Mouse (Mus musculus) liver, embryonic 14.5 days (tissue): ENCODE measurements around the gene Mrgpra6. TPM values are rescaled to one million over a fixed set of nuclear protein-coding genes. Genes with fewer than 3 reads are reported as not detected.

ENCODE experiments used
- ATAC-seq: fragments of 200-750 bp; cut with Nextera tagmentation; 2 replicates; pipeline ENCODE4 v1.8.0; 2017; ENCODE audit warnings: moderate number of reproducible peaks, mild to moderate bottlenecking, moderate library complexity; ENCODE audit not compliant: insufficient read depth
- DNase-seq, 3 experiments: peaks; one replicate each; pipeline ENCODE4 v3.0.0-alpha.2; 2012 to 2013; ENCODE audit warnings: low read depth in 3 of 3, low spot score in 3 of 3
- H3K27ac ChIP-seq: fragments of 300-500 bp; sonication (generic); 2 replicates; pipeline ENCODE4 v1.5.1; 2014; ENCODE audit warnings: moderate library complexity, mild to moderate bottlenecking, control low read depth, inconsistent platforms
- H3K27me3 ChIP-seq: fragments of 300-500 bp; sonication (generic); 2 replicates; pipeline ENCODE4 v1.6.1; 2014; ENCODE audit warnings: mild to moderate bottlenecking, low read length, moderate library complexity; ENCODE audit not compliant: control insufficient read depth, insufficient read depth
- H3K36me3 ChIP-seq: fragments of 300-500 bp; sonication (generic); replicated peaks from 2 replicates; pipeline ENCODE4 v1.6.1; 2014; ENCODE audit warnings: low read depth; ENCODE audit not compliant: control insufficient read depth, insufficient read depth
- H3K4me1 ChIP-seq, 2 experiments: fragments of 200-500 bp in 1 of 2; fragments of 300-500 bp in 1 of 2; sonication (generic) in 1 of 2; replicated peaks; 2 replicates each; pipeline ENCODE4 v1.6.1; 2012 to 2014; ENCODE audit warnings: antibody characterized with exemption in 1 of 2, inconsistent platforms in 1 of 2, low read length in 1 of 2; ENCODE audit not compliant: control insufficient read depth in 2 of 2, insufficient read depth in 2 of 2
- H3K4me2 ChIP-seq: fragments of 300-500 bp; sonication (generic); 2 replicates; pipeline ENCODE4 v1.6.1; 2014; ENCODE audit warnings: low read depth, mild to moderate bottlenecking, control low read depth, moderate library complexity
- H3K4me3 ChIP-seq, 2 experiments: fragments of 200-500 bp in 1 of 2; fragments of 300-500 bp in 1 of 2; sonication (generic) in 1 of 2; 2 replicates each; pipeline ENCODE4 v1.5.1; 2012 to 2014; ENCODE audit warnings: low read depth in 2 of 2, low read length in 2 of 2, mild to moderate bottlenecking in 2 of 2, control low read depth in 1 of 2, inconsistent platforms in 1 of 2, moderate library complexity in 1 of 2; ENCODE audit not compliant: insufficient read depth in 1 of 2
- H3K9ac ChIP-seq: fragments of 300-500 bp; sonication (generic); replicated peaks from 2 replicates; pipeline ENCODE4 v1.6.1; 2014; ENCODE audit warnings: mild to moderate bottlenecking, control low read depth, moderate library complexity
- H3K9me3 ChIP-seq: fragments of 300-500 bp; sonication (generic); 2 replicates; pipeline ENCODE4 v1.6.1; 2016; ENCODE audit warnings: low read length, mixed read lengths; ENCODE audit not compliant: control insufficient read depth
- CTCF ChIP-seq: IDR thresholded peaks from 2 replicates; pipeline ENCODE4 v1.5.1; 2016; ENCODE audit warnings: antibody characterized with exemption, low read depth, control low read depth
- EP300 ChIP-seq: IDR thresholded peaks from 2 replicates; pipeline ENCODE4 v1.6.1; 2016; ENCODE audit warnings: antibody characterized with exemption, low read depth
- WGBS: fragments of 180-500 bp; shearing (Covaris S2); extraction: QIAGEN DNeasy Blood & Tissue Kit; methylation state at CpG from one replicate; pipeline ENCODE4 v1.1.7; 2014; ENCODE audit not compliant: insufficient replicate concordance; 5-methylcytosine and 5-hydroxymethylcytosine counted together
- polyA plus RNA-seq, 2 experiments: library from polyadenylated mRNA; depleted of rRNA in 1 of 2; stranded (reverse) in 1 of 2; unstranded in 1 of 2; fragments of >200 nt; fragmentation: Nextera tagmentation in 1 of 2; extraction: Ambion mirVana in 1 of 2; gene quantifications; 2 replicates each; pipeline versions ENCODE4 v1.2.1 to v1.2.3; 2012 to 2014

Mrgpra6 gene
- polyA plus RNA-seq, 2 experiments = not detected

- no peak for ATAC-seq
- Histone ChIP-seq H3K4me1 (no peaks in the 10 kb centered on the region), H3K4me2 (no peak overlapping the region), H3K4me3 (no peak overlapping the region), H3K36me3 (no peaks in the 10 kb centered on the region), H3K9ac (no peak overlapping the region), H3K9me3 (no peaks in the 10 kb centered on the region), H3K27me3 (no peaks in the 10 kb centered on the region), H3K27ac (no peak overlapping the region)
- DNase-seq = peak; percentile 12 to 36 (median 24)
- 11% methylated on average over 11 of the region's 11 CpGs for WGBS
- TF ChIP-seq EP300 (no peak), CTCF (peak; percentile 72)
These were observed 54.2 kb downstream of the Mrgpra6 start for GRCm38 (mm10) chr7:47150420-47151061.

- no peaks in the 10 kb centered on the region for H3K9me3 ChIP-seq
- no peak overlapping the region for H3K4me3 ChIP-seq
- H3K27me3 ChIP-seq = no peaks in the 10 kb centered on the region
- H3K27ac ChIP-seq = no peak overlapping the region
- no peak for DNase-seq
- H3K36me3 ChIP-seq = no peaks in the 10 kb centered on the region
- WGBS = 66% methylated on average over 7 of the region's 7 CpGs
- ATAC-seq = no peak
- TF ChIP-seq CTCF = no peak
- TF ChIP-seq EP300 = no peak
- no peaks in the 10 kb centered on the region for H3K4me1 ChIP-seq
- no peak overlapping the region for H3K9ac ChIP-seq
- H3K4me2 ChIP-seq = no peak overlapping the region
These were observed 56.4 kb downstream of the Mrgpra6 start for GRCm38 (mm10) chr7:47148298-47148697.

- ATAC-seq (no peak), DNase-seq (peak in 1 of 3 experiments; percentile 4)
- Histone ChIP-seq H3K4me3 (no peak overlapping the region), H3K9ac (no peak overlapping the region), H3K9me3 (no peaks in the 10 kb centered on the region), H3K36me3 (no peaks in the 10 kb centered on the region), H3K27ac (no peak overlapping the region), H3K4me1 (no peaks in the 10 kb centered on the region), H3K4me2 (no peak overlapping the region), H3K27me3 (no peaks in the 10 kb centered on the region)
- TF ChIP-seq CTCF (peak; percentile 37), EP300 (no peak)
- WGBS = 20% methylated on average over 12 of the region's 12 CpGs
These were observed 58.5 kb downstream of the Mrgpra6 start for GRCm38 (mm10) chr7:47146034-47146812.

- DNase-seq (no peak), ATAC-seq (no peak)
- no peaks in the 10 kb centered on the region for H3K27me3 ChIP-seq
- TF ChIP-seq CTCF = no peak
- no peak for TF ChIP-seq EP300
- 33% methylated on average over 6 of the region's 6 CpGs for WGBS
- H3K4me1 ChIP-seq = no peaks in the 10 kb centered on the region
- no peak overlapping the region for H3K9ac ChIP-seq
- H3K4me3 ChIP-seq = no peak overlapping the region
- no peak overlapping the region for H3K4me2 ChIP-seq
- H3K9me3 ChIP-seq = no peaks in the 10 kb centered on the region
- no peaks in the 10 kb centered on the region for H3K36me3 ChIP-seq
- no peak overlapping the region for H3K27ac ChIP-seq
These were observed 60.4 kb downstream of the Mrgpra6 start for GRCm38 (mm10) chr7:47144299-47144698.

- Histone ChIP-seq H3K4me2 (no peak overlapping the region), H3K9ac (no peak overlapping the region), H3K4me3 (no peak overlapping the region), H3K27ac (no peak overlapping the region), H3K36me3 (no peaks in the 10 kb centered on the region), H3K9me3 (no peaks in the 10 kb centered on the region), H3K4me1 (no peaks in the 10 kb centered on the region), H3K27me3 (no peaks in the 10 kb centered on the region)
- no peak for DNase-seq
- no peak for TF ChIP-seq CTCF
- TF ChIP-seq EP300 = no peak
- no peak for ATAC-seq
- 53% methylated on average over 8 of the region's 8 CpGs for WGBS
These were observed 64.8 kb downstream of the Mrgpra6 start for GRCm38 (mm10) chr7:47139823-47140325.

Other genes with a start within 250 kb of the Mrgpra6 start
- 2.8 and 3.9 TPM in 2 replicates for gene Uevld, start 246.4 kb downstream of the Mrgpra6 start, polyA plus RNA-seq (2012; rRNA removed)
- gene Uevld, start 246.4 kb downstream of the Mrgpra6 start, polyA plus RNA-seq (2014; fragmentation: Nextera tagmentation; extraction: Ambion mirVana) = 5.8 and 6.4 TPM in 2 replicates
- gene Gm9999, start 221.3 kb downstream of the Mrgpra6 start, polyA plus RNA-seq (2012; rRNA removed) = not detected in 2 replicates
- not detected in 2 replicates for gene Gm9999, start 221.3 kb downstream of the Mrgpra6 start, polyA plus RNA-seq (2014; fragmentation: Nextera tagmentation; extraction: Ambion mirVana)
- gene Spty2d1, start 196.5 kb downstream of the Mrgpra6 start, polyA plus RNA-seq (2012; rRNA removed) = 3.5 and 5.9 TPM in 2 replicates
- gene Spty2d1, start 196.5 kb downstream of the Mrgpra6 start, polyA plus RNA-seq (2014; fragmentation: Nextera tagmentation; extraction: Ambion mirVana) = 10.1 and 10.4 TPM in 2 replicates
- gene Tmem86a, start 154.3 kb downstream of the Mrgpra6 start, polyA plus RNA-seq (2012; rRNA removed) = 12.6 and 14.8 TPM in 2 replicates
- 16.6 and 16.9 TPM in 2 replicates for gene Tmem86a, start 154.3 kb downstream of the Mrgpra6 start, polyA plus RNA-seq (2014; fragmentation: Nextera tagmentation; extraction: Ambion mirVana)
- 0.16 TPM in 1 of 2 replicates, not detected in the other for gene Ptpn5, start 71.2 kb downstream of the Mrgpra6 start, polyA plus RNA-seq (2012; rRNA removed)
- gene Ptpn5, start 71.2 kb downstream of the Mrgpra6 start, polyA plus RNA-seq (2014; fragmentation: Nextera tagmentation; extraction: Ambion mirVana) = not detected in 2 replicates
- gene Mrgpra9, start 47.9 kb upstream of the Mrgpra6 start, polyA plus RNA-seq (2012; rRNA removed) = not detected in 2 replicates
- not detected in 2 replicates for gene Mrgpra9, start 47.9 kb upstream of the Mrgpra6 start, polyA plus RNA-seq (2014; fragmentation: Nextera tagmentation; extraction: Ambion mirVana)
- not detected in 2 replicates for gene Mrgpra1, start 149.3 kb upstream of the Mrgpra6 start, polyA plus RNA-seq (2012; rRNA removed)
- gene Mrgpra1, start 149.3 kb upstream of the Mrgpra6 start, polyA plus RNA-seq (2014; fragmentation: Nextera tagmentation; extraction: Ambion mirVana) = not detected in 2 replicates
- 0.17 and 0.27 TPM in 2 replicates for gene Mrgpra2a, start 247.2 kb upstream of the Mrgpra6 start, polyA plus RNA-seq (2012; rRNA removed)
- 0.44 and 0.65 TPM in 2 replicates for gene Mrgpra2a, start 247.2 kb upstream of the Mrgpra6 start, polyA plus RNA-seq (2014; fragmentation: Nextera tagmentation; extraction: Ambion mirVana)